Mouse (Mus musculus): Measurements from ENCODE around the gene Nosip.
"Not testable (repeated sequence)": the region's sequence is repeated elsewhere in the genome, so short reads cannot be mapped to it uniquely, and the experiment has no call there.

Nosip gene

GRCm38 (mm10) chr7:45110089-45110488 lies 47.9 kb downstream of the Nosip start:
- in situ Hi-C loops (cut with MboI, MseI) = not testable (repeated sequence)

- in situ Hi-C loops (cut with MboI, MseI) = no loop called here
Measured at GRCm38 (mm10) chr7:45111940-45112339, 49.7 kb downstream of the Nosip start.

GRCm38 (mm10) chr7:45112529-45112928 lies 50.3 kb downstream of the Nosip start:
- in situ Hi-C loops (cut with MboI, MseI) = no loop called here

GRCm38 (mm10) chr7:45113476-45113875 lies 51.2 kb downstream of the Nosip start:
- in situ Hi-C loops (cut with MboI, MseI) = no loop called here

DNA sequence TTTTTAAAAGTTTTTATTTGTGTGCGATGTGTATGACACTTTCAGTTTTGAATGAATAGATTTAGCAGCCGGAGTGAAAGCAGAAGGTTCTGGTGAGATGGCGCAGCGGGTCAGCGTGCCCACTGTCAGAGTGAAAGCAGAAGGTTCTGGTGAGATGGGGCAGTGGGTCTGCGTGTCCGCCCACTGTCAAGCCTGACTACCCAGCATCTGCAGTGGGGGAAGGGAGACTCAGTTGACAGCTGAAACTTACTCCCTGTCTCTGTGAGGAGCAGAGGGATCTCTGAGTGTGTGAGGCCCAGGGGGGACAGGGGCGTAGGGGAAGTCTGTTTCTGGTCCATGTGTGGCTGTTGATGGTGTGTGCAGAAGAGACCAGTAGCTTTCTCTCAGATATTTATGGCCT lies 55.3 kb downstream of the Nosip start:
- in situ Hi-C loops (cut with MboI, MseI) = no loop called here

DNA sequence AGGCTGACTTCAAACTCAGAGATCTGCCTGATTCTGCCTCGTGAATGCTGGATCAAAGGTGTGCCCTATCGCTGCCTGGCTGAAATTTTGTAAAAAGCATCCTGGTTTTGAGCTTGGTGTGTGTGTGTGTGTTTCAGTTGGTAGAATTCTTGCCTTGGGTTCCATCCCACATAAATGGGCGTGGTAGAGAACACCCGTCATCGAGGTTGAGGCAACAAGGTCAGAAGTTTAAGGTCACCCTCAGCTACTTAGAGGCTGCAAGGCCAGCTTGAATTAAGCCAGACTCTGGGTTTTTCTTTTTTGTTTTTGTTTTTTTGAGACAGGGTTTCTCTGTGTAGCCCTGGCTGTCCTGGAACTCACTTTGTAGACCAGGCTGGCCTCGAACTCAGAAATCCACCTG lies 56.1 kb downstream of the Nosip start:
- in situ Hi-C loops (cut with MboI, MseI) = no loop called here

- in situ Hi-C loops (cut with MboI, MseI) = loop anchor here in 1 of 2 experiments (5.0 kb wide), 1 partner anchor 268 kb away; no protein-coding TSS in a partner anchor
Measured at GRCm38 (mm10) chr7:45119780-45120709, 57.8 kb downstream of the Nosip start.

- in situ Hi-C loops (cut with MboI, MseI) = loop anchor here in 1 of 2 experiments (5.0 kb wide), 1 partner anchor 269 kb away; no protein-coding TSS in a partner anchor
Measured at GRCm38 (mm10) chr7:45121404-45121803, 59.2 kb downstream of the Nosip start.

DNA sequence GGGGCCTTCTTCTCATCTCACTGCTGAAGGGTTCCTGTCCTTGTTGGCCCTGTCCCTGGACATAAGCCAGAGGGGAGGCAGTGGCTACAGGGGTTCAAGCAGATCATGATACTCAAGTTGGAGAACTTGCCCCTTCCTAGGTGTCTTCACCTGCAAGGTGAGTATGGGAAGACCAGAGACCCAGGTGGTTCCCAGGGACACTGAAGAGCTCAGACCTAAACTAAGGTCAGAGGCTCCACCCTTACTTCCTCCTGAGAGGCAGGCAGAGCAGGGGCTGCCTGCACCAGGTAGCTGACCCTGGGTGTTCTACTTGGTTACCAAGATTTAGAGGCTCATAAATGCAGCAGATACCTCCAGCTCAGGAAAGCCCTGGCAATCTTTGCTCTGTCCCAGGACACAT lies 59.7 kb downstream of the Nosip start:
- in situ Hi-C loops (cut with MboI, MseI) = loop anchor here in 1 of 2 experiments (5.0 kb wide), 1 partner anchor 270 kb away; no protein-coding TSS in a partner anchor

DNA sequence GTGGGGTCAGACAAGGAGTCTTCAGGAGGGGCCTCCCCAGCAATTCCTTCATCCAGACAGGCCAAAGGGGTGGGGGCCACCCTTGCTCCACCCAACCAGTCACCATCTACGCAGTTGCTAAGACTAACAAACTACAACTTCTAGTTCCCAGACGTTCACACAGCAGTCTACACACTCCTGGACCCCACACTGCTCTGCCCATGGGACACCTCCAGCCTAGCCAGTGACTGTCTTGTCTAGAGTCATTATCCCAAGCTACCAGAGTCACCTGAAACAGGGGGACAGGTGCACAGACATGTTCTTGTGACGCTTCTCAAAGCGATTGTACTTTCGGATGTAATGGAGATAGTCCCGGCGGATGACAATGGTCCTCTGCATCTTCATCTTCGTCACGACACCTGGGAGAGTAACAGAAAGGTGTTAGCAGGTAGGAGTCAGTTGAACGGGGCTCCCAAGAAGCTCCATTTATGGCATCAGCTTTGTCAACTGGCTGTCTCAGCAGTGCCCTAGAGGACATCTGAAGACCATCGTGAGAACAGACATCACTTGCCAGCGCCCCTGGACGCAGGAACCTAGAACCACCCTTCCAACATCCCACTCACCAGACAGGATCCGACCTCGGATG lies 60.4 kb downstream of the Nosip start:
- in situ Hi-C loops (cut with MboI, MseI) = loop anchor here in 1 of 2 experiments (5.0 kb wide), 1 partner anchor 270 kb away; no protein-coding TSS in a partner anchor

- in situ Hi-C loops (cut with MboI, MseI) = loop anchor here in 1 of 2 experiments (5.0 kb wide), 1 partner anchor 271 kb away; no protein-coding TSS in a partner anchor
Measured at GRCm38 (mm10) chr7:45123186-45123570, 60.9 kb downstream of the Nosip start.

DNA sequence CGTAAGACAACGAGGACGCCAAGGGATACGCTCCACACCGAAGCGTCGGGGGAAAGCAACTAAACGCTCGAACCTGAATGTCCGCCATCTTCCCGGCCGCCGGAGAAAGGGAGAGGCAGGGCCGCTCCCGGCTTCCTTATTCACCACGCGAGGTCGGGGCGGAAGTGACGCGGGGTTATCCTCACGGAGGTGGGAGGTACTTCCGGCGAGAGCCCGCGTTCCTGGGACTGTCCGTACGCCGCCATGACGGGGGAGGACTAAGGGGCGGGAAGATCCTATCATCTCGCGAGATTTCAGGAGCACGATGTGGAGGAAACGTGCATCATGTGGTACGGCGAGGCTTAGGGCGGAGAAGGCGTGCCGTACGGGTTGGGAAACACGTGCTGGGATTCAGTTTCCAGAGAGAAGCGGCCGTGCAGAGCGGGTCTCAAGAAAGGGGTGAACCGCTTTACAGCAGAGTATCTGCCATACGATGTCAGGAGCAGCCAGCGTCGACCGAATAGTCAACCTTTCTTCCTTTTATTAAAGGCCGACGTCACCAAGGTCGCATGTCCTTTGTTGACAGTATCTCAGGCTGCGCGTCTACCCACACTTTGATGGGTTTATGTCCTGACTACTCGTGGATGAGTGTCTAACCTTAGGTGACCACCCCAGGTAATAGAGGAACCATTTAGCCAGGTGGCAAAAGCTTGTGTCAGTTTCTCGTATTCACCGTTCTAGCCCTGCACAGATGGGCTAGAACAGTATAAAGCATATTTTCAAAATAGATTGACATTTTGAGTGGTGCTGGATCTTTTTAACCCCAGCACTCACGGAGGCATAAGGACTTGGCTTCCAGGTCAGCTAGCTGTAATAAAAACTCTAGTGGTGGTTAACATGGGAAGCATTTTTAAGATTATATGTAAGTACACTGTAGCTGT lies 62.3 kb downstream of the Nosip start, which contains the start of gene Rps11:
Gene Rps11, minus strand, starts transcription at position 216 of the 920 bp plus-strand sequence.
- in situ Hi-C loops (cut with MboI, MseI) = loop anchor here in 1 of 2 experiments (5.0 kb wide), 1 partner anchor 272 kb away; no protein-coding TSS in a partner anchor

GRCm38 (mm10) chr7:45125144-45125600 lies 62.9 kb downstream of the Nosip start:
- in situ Hi-C loops (cut with MboI, MseI) = no loop called here

GRCm38 (mm10) chr7:45125649-45126048 lies 63.4 kb downstream of the Nosip start:
- in situ Hi-C loops (cut with MboI, MseI) = not testable (repeated sequence)

GRCm38 (mm10) chr7:45126147-45126843 lies 64.1 kb downstream of the Nosip start:
- in situ Hi-C loops (cut with MboI, MseI) = no loop called here

DNA sequence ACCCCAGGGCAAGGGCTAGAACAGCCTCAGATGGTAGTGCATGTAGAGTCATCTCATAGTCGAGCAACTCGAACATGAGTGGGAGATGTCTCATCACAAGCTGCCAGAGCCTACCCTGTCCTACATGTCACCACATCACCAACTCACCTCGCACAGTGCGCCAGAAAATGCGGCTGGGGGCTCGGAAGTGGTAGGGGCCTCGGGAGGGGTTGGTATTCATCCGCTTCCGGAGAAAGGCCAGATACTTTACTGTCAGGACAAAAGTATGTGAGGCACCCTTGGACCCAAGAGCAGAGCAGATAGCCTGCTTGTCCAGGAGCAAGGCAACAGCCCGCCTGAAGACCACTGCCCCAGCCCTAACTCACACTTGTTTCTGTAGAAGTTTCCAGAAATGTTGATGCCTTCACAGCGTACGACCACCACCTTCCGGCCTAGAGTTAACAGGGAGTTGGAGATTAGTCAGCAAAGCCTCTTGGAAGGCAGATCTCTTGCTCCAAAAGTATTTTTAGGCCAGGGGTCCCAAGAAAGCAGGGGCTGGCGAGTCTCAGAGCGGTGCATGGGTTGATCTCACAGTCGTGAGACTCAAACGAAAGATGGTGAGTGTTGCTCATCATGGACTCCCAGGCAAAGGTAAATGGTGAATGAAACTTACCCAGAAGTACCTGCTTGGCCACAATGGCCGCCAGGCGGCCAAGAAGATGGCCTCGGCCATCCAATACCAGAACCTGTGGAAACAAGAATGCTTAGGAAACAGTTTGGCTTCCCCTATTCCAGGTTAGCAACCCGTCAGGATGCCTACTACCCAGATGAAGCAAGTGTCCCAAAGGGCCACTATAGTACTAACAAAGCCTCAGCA lies 64.8 kb downstream of the Nosip start:
- in situ Hi-C loops (cut with MboI, MseI) = no loop called here
